Mouse (Mus musculus) monocyte, adult 2 months (primary cell): Measurements from ENCODE around the gene Zkscan14.
A peak's percentile ranks its signal among the peaks of the same experiment; 100 is the strongest.

Experiments
- DNase-seq, 2 experiments: peaks; one replicate each; pipeline ENCODE4 v3.0.0; 2022; ENCODE audit warnings: low spot score in 2 of 2, low read depth in 1 of 2

Gene Zkscan14

DNA sequence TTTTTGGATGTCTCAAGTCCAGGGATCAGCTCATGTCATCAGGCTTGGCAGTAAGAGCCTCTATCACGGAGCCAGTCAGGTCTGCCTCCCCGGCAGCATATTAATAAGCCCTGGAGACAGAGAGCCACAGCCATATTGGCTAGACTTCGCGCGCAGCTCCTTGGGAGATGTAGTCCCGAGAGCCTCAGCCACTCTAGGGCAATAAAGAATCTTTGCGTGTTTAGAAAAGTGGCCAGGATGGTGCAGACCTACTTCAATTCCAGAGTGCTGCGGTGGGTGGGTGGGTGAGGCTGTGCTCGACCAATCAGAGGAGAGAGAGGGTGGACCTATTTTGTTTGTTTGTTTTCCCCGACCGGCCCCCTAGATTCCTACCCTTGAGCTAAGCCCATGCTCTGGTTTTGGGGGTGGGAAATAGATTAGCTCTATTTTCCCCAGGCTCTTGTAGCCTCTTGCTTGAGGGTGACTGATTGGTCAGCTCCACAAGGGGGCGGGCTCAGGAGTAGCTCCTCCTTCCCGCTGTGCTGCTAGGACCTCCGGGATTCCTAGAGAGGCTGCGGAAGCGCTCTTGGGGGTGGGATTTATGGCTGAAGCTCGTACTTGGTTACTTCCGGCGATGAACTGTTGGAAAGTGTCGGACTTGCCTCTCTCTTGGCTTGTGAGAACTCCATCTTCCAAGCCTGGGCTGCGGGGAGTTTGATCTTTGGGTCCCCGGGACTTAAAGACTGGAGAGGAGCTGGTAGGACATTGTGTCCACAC is 2.4 kb upstream of the Zkscan14 start, which contains the start of gene Zkscan5:
Gene Zkscan5 (plus strand): TSS at position 627 of the 756 bp plus-strand sequence.
- DNase-seq: peak; percentile 92 to 93

DNA sequence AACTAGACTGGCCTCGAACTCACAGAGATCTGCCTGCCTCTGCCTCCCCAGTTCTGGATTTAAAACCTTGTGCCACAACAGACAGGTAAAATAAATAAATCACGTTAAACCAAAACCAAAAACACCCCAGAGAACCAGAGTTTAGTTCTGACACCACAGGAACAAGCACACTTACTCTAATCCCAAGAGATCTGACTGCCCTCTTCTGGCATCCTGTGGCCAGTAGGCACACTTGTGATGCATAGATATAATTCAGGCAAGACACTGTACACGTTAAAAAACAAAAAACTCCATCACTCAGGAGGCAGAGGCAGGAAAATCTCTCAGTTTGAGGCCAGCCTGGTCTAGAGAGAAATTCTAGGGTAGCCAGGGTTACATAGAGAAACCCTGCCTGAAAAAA is 778 bp upstream of the Zkscan14 start:
- DNase-seq: no peak

DNA sequence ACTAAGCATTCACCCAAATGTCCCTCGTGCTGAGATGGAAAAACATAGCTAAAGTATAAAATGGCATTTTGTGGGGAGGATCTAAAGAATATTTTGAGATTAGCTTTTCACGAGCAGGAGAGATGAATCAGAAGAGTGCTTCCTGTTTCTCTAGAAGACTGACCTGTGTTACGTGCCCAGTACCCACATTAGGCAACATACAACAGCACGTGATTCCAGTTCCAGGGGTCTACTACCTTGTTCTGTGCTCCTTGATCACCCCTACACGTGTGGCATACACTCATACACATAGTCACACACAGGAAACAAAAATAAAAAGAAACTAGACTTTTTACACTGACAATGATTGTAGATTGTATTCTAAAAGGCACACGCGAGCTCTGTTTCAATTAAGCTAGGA is 1.3 kb downstream of the Zkscan14 start:
- DNase-seq: no peak

DNA sequence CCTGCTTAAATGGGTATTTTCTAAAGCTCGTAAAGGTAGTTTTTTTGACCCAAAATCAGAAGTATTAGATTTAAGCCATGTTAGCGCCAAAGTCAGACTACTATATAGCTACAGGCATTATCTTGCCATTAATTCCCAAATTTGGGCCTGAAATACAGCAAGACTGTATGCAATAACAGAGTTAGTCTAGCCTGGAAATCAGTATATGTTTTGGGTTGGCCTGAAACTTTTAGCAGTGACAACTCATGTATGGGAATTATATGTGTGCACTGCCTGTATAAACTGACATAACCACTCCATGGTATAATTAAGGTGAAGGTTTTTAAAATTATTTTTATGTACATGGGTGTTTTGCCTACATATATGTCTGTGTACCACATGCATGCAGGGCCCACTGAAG is 9.7 kb downstream of the Zkscan14 start, which contains the start of gene Atp5j2:
Gene Atp5j2 (minus strand): TSS at position 101 of the 400 bp plus-strand sequence.
- no peak for DNase-seq

DNA sequence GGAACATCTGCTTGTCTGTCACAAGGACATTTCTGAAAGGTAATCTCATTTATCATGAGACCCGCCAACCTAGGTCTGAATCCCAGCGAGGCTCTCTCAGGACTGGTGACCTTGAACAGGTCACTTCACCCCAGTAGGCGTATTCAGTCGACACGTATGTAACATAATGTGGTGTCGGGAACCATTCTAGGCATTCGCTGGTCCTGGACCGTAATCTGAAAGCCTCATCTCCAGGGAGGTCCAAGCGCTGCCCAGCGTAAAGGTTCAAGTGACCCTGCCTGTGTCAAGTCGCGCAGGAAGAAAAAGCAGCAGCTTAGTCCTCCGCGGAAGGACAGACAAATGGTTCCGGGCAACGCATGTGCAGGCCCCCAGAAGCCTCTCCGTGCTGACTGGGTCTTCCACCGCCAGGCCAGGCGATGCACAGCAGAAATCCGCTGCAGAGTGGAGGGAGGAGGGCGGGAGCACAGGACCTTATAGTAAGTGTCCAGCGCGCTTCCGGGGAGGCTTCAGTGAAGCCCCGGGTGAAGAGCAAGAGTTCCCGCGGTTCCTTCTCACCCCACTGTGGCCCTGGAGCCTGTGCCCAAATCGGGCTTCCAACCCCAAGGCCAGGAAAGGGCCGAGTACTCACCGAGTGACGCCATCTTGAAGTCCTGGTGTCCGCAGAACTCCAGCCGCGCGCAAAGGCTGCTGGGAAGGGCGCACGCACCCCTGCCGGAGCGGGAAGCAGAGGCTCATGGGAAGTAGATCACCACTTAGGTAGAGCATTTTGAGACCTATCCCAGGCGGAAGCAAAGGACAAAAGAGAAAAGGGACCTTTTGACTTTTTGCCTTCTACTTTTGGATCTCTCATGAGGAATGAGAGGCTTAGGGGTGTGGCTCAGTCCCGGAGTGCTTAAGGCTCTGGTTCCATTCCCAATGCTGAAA is 10.5 kb downstream of the Zkscan14 start:
- DNase-seq: peak; percentile 59 to 78

DNA sequence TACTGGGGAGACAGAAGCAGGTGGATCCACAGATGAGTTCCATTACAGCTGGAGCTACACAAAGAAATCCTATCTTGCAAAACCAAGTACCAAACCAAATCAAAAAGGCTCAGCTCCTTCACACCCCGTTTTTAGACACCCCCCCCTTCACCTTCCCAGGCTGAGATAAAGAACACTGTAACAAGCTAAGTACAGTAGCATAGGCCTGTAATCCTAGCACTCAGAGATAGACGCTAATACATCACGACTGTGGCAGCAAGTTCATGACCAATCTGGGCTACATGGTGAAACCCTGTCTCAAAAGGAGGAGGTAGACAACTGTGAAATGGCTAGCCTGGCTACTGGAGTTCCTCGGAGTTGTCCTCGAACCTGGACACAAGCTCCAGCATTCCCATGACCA is 11.3 kb downstream of the Zkscan14 start:
- DNase-seq: no peak

DNA sequence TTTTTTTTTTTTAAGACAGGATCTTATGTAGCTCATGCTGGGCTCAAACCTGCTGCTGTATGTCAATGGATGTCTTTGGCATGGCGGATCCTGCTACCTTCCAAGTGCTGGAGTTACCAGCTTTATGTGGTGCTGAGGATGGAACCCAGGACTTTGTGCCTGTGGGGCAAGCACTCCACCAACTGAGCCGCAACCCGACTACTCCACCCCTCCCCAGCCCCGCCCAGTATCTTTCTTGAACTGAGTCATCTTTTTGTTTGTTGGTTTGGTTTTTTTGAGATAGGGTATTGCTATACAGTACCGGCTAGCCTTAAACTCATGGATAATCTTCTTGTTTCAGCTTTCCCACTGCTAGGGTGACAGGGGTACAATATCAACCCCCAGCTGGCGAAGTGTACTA is 12.3 kb downstream of the Zkscan14 start:
- no peak for DNase-seq

DNA sequence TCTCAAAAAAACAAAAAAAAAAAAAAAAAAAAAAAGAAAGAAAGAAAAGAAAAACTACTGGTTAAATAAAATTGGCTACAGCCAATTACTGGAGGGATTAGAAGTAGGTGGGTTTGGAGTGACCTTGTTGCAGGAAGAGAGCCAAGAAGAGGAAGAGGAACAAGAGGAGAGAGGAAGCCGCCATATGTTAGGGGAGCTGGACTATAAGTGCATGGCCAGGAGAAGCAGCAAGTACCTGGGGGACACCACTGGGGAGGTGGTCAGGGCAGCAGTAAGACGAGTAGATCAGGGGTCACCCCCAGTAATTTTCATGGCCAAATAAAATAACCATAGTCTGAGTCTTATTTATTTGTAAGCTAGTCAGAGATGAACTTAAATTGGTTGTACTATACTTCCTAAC is 16.4 kb downstream of the Zkscan14 start:
- DNase-seq: no peak

DNA sequence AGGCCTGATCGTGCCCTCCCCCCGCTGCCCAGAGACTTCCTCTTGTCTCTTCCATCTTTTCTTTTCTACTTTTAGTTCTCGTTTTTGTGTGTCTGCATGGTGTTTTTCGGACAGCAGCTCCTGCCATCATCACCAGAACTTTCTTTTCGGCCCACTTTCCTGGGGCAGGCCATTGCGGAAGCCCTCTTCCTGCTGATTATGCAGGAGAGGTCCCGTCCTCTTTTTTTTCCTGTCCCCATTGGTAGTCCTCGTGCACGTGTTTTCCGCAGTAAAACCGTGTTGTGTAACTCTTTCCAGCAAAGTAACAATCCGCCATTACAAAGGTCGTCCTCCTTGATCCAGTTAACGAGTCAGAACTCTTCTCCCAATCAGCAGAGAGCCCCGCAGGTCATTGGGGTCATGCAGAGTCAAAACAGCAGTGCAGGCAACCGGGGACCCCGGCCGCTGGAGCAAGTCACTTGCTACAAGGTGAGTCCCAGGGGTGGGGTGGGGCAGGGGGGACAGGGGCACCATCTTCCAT is 23.1 kb downstream of the Zkscan14 start:
- no peak for DNase-seq

DNA sequence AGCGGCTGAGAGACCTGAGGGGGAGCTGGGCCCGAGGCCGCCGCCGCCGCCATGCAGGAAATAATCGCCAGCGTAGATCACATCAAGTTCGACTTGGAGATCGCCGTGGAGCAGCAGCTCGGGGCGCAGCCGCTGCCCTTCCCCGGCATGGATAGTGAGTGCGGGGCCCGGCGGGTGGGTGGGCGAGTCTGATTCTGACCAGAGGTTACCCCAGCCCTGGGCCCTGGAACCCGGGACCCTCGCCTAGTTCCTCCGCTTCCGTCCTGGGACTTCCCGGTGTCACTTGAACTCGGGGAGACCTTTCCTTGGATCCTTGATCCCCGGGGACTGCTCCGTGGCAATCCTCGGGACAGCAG is 34.4 kb downstream of the Zkscan14 start:
- DNase-seq: no peak

DNA sequence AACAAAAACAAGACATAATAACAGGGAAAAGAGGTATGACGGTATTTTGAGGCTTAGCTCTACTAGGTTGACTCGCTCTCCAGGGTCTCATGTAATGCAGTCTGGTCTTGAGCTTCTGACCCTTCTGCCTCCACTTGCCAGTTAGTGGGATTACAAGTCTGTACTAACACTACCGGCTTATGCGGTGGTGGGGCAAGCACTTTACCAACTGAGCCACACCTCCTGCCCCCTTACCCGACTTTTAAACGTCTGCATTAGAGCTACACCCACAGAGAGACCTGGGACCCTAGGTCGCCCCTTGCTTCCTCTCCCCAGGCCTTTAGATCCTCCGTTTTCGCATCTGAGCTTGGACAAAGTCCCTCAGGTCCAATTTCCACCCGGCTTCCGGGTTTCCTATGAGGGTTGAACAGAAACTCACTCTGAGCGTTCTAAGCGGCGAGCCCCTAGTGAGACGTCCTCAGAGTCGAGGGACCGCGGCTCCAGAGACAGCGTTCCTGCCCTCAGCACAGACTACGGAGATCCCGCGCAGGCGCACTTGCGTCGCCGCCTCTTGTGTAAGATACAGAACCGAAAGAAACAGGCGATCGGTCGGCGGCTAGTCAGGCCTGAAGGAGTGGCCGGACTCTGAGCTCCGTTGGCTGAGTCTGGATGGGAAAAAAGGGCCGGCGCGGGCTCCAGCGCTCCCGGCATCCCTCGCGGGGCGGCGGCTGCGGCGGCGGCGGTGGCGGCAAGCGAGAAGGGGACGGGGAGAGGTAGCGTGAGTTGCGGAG is 34.9 kb downstream of the Zkscan14 start, which contains the start of the genes Ptcd1 and Cpsf4:
Gene Ptcd1 (minus strand): TSS at position 573 of the 770 bp plus-strand sequence.
Gene Cpsf4 (plus strand): TSS at position 678 of the 770 bp plus-strand sequence.
- DNase-seq: peak; percentile 94 to 98

DNA sequence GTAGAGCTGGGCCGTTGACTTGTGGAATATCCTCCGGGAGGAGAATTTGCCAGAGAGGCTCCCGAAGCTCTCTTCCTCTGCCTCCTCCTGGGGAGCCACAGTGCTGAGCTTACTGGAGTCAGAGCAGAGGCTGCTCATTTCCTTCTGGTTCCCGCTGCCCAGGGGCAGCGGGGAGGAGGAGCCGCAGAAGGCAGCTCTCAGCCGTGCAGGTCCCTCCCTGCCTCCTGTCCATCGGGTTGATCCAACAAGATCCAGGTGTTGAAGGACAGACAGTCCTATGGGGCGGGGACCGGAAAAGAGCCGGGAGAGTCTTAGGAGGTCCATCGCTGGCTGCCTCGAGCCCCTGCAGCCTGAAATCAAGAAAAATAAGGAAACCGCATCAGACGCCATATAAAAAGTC is 36.5 kb downstream of the Zkscan14 start:
- no peak for DNase-seq

DNA sequence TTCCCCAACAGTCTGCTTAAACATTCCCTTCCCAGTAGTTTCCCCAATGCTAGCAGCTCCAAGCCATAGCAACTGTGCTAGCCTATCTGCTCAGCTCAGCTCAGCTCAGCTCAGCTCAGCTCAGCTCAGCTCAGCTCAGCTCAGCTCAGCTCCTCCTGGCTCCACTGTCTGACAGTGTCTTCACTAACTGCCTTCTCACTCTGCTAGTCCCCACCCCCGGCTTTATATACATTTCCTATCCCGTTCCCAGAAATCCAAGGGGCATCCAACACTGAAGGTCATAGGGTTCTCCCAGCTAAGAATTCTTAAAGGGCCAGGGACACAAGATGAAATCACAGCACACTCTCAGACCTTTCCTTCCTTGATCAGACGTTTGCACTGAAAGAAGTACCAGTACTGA is 37.0 kb downstream of the Zkscan14 start:
- no peak for DNase-seq

DNA sequence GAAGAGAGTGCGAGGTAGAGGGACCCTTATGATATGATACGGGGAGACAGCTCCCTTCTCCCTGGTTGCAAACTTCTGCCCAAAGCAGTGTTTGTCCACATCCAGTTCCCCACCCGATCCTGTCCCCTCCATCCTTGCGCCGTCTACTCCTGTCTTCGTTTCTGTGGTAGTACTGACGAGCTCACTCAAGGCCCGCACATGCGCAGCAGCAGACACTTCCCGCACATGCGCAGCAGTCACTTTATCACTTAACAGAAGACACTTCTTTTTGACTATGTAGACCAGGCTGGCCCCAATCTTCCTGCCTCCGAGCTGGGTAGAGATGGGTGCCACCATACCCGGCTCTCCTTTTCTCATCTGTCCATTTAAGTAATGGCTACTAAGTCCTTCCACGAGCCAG is 40.3 kb downstream of the Zkscan14 start:
- no peak for DNase-seq

DNA sequence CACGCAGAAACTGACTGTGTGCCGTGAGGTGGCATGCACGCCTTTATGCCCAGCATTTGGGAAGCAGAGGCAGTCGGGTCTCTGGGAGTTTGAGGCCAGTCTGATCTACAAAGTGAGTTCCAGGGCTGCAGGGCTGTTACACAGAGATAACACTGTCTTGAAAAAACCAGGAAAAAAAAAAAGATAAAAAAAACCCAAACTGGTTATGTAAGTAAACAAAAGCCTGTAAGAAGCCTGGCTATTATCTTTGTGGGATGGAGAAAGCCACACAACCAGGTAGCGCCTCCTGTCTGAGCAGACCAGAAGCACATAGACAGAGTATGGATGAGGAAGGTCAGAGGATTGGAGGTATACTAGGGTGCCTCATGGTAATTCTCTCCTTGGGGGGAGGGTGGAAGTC is 49.0 kb downstream of the Zkscan14 start:
- DNase-seq: no peak

DNA sequence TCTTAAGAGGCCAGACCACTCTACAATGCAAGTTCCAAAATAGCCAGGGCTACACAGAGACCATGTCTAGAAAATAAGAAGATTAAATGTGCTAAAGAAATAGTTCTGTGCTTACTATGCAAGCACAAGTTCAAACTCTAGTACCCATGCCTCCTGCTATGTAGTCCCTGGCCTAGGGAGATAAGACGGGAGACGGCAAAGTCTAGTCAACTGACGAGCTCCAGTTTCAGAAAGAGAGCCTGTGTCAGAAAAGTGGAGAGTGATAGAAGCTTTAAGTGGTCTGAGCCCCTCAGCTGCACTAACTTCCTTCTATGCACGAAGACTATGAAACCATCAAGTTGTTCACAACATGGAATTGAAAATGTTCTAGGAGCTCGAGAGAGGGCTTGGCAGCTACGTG is 52.4 kb downstream of the Zkscan14 start:
- DNase-seq: no peak

DNA sequence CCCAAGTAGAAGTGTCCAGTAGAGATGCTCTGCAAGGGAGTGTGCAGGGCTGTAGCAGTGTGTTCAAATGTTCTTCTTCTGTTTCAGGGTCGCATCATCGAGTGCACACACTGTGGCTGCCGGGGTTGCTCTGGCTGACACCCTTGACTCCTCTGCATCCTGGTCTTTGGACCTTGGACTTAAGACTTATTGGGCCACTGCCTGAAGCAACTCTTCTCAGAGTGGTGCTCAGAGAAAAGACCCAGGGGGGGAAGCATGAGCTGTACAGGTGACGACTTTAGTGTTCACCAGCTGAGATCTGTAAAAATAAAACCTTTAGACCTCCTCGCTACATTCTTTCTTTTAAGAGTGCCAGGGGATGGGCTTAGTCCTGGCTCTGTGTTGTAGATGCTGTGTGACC is 53.9 kb downstream of the Zkscan14 start:
- DNase-seq: no peak
